Mouse (Mus musculus) midbrain, embryonic 13.5 days (tissue): ENCODE results near the gene Ntpcr. TPM values are rescaled to one million over a fixed set of nuclear protein-coding genes. Genes with fewer than 3 reads are reported as not detected.

Experiments
- ATAC-seq: fragments of 200-750 bp; cut with Nextera tagmentation; 2 replicates; pipeline ENCODE4 v1.8.0; 2017; ENCODE audit warnings: mild to moderate bottlenecking, moderate TSS enrichment, moderate library complexity
- H3K27ac ChIP-seq: fragments of 300-500 bp; sonication (generic); 2 replicates; pipeline ENCODE4 v1.5.1; 2015; ENCODE audit warnings: inconsistent platforms, mild to moderate bottlenecking, moderate library complexity
- H3K27me3 ChIP-seq: fragments of 300-500 bp; sonication (generic); 2 replicates; pipeline ENCODE4 v1.6.1; 2015; ENCODE audit warnings: mild to moderate bottlenecking, inconsistent platforms
- H3K36me3 ChIP-seq: fragments of 300-500 bp; sonication (generic); 2 replicates; pipeline ENCODE4 v1.6.1; 2015; ENCODE audit warnings: mild to moderate bottlenecking, inconsistent platforms
- H3K4me1 ChIP-seq: fragments of 300-500 bp; sonication (generic); replicated peaks from 2 replicates; pipeline ENCODE4 v1.6.1; 2015; ENCODE audit warnings: inconsistent platforms
- H3K4me2 ChIP-seq: fragments of 300-500 bp; sonication (generic); replicated peaks from 2 replicates; pipeline ENCODE4 v1.6.1; 2015; ENCODE audit warnings: moderate library complexity, mild to moderate bottlenecking, inconsistent platforms
- H3K4me3 ChIP-seq: fragments of 300-500 bp; sonication (generic); replicated peaks from 2 replicates; pipeline ENCODE4 v1.5.1; 2015; ENCODE audit warnings: mild to moderate bottlenecking, inconsistent platforms
- H3K9ac ChIP-seq: fragments of 300-500 bp; sonication (generic); replicated peaks from 2 replicates; pipeline ENCODE4 v1.6.1; 2015; ENCODE audit warnings: mild to moderate bottlenecking, inconsistent platforms
- H3K9me3 ChIP-seq: fragments of 300-500 bp; sonication (generic); 2 replicates; pipeline ENCODE4 v1.6.1; 2016; ENCODE audit warnings: mild to moderate bottlenecking, inconsistent platforms
- WGBS: fragments of 180-500 bp; shearing (Covaris S2); methylation state at CpG from one replicate; pipeline ENCODE4 v1.1.7; 2015; 5-methylcytosine and 5-hydroxymethylcytosine counted together
- polyA plus RNA-seq: library from polyadenylated mRNA; unstranded; fragments of >200 nt; fragmentation: Nextera tagmentation; extraction: Ambion mirVana; gene quantifications from 2 replicates; pipeline ENCODE4 v1.2.1, GENCODE M21; 2015

Gene Ntpcr
- polyA plus RNA-seq, 1 experiment from 2014 or later: 21.9 TPM

DNA sequence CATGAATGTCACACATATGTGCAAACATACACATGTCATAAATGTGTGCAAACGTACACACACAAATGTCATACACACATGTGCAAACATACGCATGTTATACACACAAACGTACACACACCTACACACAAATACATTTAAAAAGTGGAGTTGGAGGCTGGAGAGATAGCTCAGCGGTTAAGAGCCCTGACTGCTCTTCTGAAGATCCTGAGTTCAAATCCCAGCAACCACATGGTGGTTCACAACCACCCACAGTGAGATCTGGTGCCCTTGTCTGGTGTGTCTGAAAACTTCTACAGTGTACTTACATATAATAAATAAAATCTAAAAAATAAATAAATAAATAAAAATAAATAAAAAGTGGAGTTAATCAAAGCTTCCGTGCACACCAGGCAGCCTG is 49.2 kb downstream of the Ntpcr start:
- no peak overlapping the region for H3K9ac ChIP-seq

DNA sequence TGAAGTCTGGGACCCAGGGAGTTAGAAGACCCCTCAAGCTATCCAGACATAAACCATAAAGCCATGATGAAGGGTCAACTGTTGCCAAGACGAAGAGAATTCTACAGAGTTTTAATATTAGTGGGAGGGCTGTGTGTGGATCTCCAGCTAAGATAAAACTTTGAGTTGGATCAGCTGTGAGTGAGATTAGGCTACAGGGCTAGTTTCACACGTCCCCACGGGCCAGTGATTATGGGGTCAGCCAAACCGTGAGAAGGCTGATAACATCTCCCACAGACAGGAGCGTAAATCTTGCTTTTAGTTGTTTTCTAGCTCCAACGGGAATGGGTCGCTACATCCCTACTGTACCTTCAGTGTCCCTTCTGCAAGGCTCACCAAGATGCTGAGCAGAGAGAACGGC is 49.9 kb downstream of the Ntpcr start:
- no peak for ATAC-seq
- no peak overlapping the region for H3K27ac ChIP-seq
- H3K36me3 ChIP-seq: no peaks in the 10 kb centered on the region
- H3K9me3 ChIP-seq: no peaks in the 10 kb centered on the region
- no peak overlapping the region for H3K4me2 ChIP-seq
- no peaks in the 10 kb centered on the region for H3K4me1 ChIP-seq
- H3K27me3 ChIP-seq: no peaks in the 10 kb centered on the region
- 83% methylated on average over 8 of the region's 8 CpGs for WGBS
- H3K4me3 ChIP-seq: no peak overlapping the region
- H3K9ac ChIP-seq: no peak overlapping the region

More for the DNA sequence above, 49.2 kb downstream of the Ntpcr start:
- no peaks in the 10 kb centered on the region for H3K36me3 ChIP-seq
- WGBS: 88% methylated on average over 5 of the region's 5 CpGs
- H3K9me3 ChIP-seq: no peaks in the 10 kb centered on the region
- no peak overlapping the region for H3K4me3 ChIP-seq
- no peaks in the 10 kb centered on the region for H3K27me3 ChIP-seq
- ATAC-seq: no peak
- no peaks in the 10 kb centered on the region for H3K4me1 ChIP-seq
- H3K4me2 ChIP-seq: no peak overlapping the region
- H3K27ac ChIP-seq: no peak overlapping the region

DNA sequence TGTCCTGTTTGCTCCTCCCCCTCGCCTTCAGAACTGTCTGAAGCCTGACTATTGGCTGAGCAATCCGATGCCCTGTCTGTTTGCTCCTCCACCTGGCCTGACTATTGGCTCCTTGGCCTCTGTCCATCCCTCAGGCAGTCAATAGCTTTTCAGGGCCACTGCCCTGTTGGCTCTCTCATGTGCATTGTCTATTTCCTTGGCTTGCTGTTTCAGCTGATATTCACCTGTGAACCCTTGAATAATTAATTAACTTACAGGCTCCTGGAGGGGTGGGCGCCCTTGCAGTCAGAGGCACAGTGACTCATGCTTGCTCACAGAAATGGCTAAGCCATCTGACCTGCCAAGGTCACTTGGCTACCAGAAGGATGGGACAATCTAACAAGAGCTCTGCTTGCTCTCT is 52.4 kb downstream of the Ntpcr start:
- ATAC-seq: no peak
- H3K36me3 ChIP-seq: no peaks in the 10 kb centered on the region
- no peak overlapping the region for H3K4me2 ChIP-seq
- WGBS: 60% methylated on average over 3 of the region's 3 CpGs
- H3K4me3 ChIP-seq: no peak overlapping the region
- H3K9ac ChIP-seq: no peak overlapping the region
- no peak overlapping the region for H3K27ac ChIP-seq
- H3K27me3 ChIP-seq: no peaks in the 10 kb centered on the region
- H3K4me1 ChIP-seq: no peaks in the 10 kb centered on the region
- no peaks in the 10 kb centered on the region for H3K9me3 ChIP-seq

DNA sequence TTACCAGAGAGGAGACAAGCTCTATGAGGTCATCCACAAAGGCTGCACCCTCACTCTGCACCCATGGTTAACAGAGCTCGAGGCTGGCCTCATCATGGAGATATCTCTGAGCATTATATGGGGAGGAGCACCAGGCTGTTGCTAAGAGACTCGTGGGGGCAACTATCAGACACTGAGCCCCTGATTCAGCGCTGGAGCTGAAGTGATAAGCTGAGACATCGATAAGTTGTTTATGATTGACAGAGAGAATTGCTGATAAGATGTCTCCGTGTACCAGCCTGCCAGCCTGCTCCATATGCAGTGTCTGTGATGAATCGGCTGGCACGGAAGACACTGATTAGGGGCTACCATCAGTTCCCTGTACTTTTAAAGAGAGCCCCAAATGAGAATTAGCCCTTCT is 57.1 kb downstream of the Ntpcr start:
- H3K36me3 ChIP-seq: no peaks in the 10 kb centered on the region
- no peaks in the 10 kb centered on the region for H3K9me3 ChIP-seq
- peaks cover 3% of the 10 kb centered on the region for H3K4me1 ChIP-seq
- H3K27ac ChIP-seq: no peak overlapping the region
- 63% methylated on average over 7 of the region's 7 CpGs for WGBS
- H3K9ac ChIP-seq: no peak overlapping the region
- H3K27me3 ChIP-seq: no peaks in the 10 kb centered on the region
- ATAC-seq: no peak
- no peak overlapping the region for H3K4me2 ChIP-seq
- no peak overlapping the region for H3K4me3 ChIP-seq

DNA sequence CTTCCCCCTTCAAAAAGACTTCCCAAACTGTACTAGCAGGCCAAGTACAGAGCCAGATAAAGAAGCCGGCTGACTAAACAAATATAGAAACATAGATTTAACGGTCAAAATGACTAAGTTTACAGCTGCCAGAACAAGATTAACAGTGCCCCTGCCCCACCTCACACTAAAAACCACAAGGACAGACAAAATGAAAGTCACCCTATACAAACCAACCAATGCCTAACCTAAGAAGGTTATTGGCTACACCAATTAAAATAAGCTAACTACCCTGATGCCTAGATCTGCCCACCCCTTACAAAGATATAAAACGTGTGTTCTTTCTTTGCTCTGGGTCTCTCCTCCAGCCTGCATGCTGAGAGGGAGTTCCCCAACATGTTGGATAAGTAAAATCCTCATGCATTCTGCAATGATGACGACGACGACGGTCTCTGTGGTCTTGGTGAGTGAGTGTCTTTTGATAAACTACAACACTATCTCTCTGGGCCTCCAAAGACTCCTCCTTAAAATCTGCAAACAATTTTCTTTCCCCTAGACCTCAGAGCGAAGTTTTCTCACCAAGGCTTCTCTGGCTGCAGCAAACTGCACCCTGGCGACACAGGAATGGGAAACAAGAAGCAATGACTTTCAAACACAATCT is 63.2 kb downstream of the Ntpcr start:
- Histone ChIP-seq H3K27ac (no peak overlapping the region), H3K36me3 (no peaks in the 10 kb centered on the region), H3K4me3 (no peak overlapping the region), H3K4me1 (peaks cover 3% of the 10 kb centered on the region), H3K9ac (no peak overlapping the region), H3K27me3 (no peaks in the 10 kb centered on the region), H3K4me2 (no peak overlapping the region), H3K9me3 (no peaks in the 10 kb centered on the region)
- WGBS: 82% methylated on average over 9 of the region's 9 CpGs
- ATAC-seq: no peak

DNA sequence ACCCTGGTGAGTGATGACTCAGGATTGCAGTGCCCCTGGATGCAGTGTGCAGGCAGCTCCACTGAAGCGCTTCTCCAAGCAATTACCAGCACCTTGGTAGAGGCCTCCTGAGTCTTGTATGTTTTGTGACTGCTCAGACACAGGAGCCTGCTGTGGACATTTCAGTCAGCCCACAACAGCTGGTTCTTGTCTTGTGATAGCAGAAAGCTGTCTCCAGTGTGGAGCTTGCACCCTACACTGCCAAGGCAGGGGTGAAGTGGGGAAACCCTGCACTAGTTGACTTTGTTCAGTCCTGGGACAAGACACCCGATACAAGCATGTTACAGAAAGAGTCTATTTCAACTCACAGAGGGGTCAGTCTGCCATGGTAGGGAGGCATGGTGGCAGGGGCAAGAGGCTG is 65.6 kb downstream of the Ntpcr start:
- H3K9ac ChIP-seq: no peak overlapping the region

DNA sequence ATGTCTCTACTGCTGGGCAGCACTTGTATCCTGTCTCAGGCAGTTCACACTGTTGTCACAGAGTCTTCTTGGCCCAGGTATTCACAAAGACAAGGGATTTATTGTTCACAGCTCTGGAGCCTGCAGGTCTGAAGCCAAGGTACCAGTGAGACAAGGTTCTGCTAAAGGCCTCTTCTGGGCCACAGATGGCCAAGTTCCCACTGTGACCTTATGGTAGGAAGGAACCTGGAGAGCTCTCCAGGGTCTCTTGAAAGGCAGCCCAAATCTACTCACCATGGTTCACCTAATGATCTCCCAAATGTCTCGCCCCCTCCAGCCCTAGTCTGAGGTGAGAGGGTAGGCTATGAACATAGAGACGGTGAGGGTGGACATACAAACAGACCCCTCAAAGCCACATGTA is 67.2 kb downstream of the Ntpcr start:
- Histone ChIP-seq H3K36me3 (no peaks in the 10 kb centered on the region), H3K4me2 (no peak overlapping the region), H3K4me3 (no peak overlapping the region), H3K27me3 (no peaks in the 10 kb centered on the region), H3K9ac (no peak overlapping the region), H3K4me1 (no peaks in the 10 kb centered on the region), H3K9me3 (no peaks in the 10 kb centered on the region), H3K27ac (no peak overlapping the region)
- ATAC-seq: no peak
- WGBS: 88% methylated on average over 2 of the region's 2 CpGs

More for the DNA sequence above, 65.6 kb downstream of the Ntpcr start:
- Histone ChIP-seq H3K27ac (no peak overlapping the region), H3K4me3 (no peak overlapping the region), H3K4me1 (peaks cover 2% of the 10 kb centered on the region), H3K4me2 (no peak overlapping the region), H3K9me3 (no peaks in the 10 kb centered on the region), H3K36me3 (no peaks in the 10 kb centered on the region), H3K27me3 (no peaks in the 10 kb centered on the region)
- ATAC-seq: no peak
- WGBS: 91% methylated on average over 2 of the region's 2 CpGs

Other genes with a start within 250 kb of the Ntpcr start
- 27.5 and 31.8 TPM in 2 replicates for gene Sipa1l2, start 160.2 kb upstream of the Ntpcr start, polyA plus RNA-seq
- 8.5 and 8.7 TPM in 2 replicates for gene Map10, start 60.1 kb upstream of the Ntpcr start, polyA plus RNA-seq
- 3.6 and 3.8 TPM in 2 replicates for gene Pcnx2, start 168.4 kb downstream of the Ntpcr start, polyA plus RNA-seq
- gene Map3k21, start 180.5 kb downstream of the Ntpcr start, polyA plus RNA-seq: 0.13 and 0.16 TPM in 2 replicates